Mouse (Mus musculus): Measurements from ENCODE around the gene Tmc6.

Tmc6 gene

DNA sequence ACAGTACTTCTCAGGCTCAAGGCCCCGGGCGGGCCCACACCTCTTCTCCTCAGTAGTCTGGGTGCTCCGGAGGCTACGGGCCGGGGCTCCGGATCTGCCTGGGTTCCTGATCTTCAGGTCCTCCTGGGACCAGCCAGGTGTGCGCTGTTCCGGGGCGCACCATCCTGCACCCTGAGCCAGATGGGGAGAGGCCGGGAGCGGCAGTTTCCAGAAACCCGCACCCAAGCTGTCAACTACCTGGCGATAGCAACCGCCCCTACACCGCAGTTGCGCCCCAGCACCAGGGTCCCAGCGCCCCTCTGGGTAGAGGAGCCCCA, 1.8 kb downstream of the Tmc6 start:
- no peak for DNase-seq

DNA sequence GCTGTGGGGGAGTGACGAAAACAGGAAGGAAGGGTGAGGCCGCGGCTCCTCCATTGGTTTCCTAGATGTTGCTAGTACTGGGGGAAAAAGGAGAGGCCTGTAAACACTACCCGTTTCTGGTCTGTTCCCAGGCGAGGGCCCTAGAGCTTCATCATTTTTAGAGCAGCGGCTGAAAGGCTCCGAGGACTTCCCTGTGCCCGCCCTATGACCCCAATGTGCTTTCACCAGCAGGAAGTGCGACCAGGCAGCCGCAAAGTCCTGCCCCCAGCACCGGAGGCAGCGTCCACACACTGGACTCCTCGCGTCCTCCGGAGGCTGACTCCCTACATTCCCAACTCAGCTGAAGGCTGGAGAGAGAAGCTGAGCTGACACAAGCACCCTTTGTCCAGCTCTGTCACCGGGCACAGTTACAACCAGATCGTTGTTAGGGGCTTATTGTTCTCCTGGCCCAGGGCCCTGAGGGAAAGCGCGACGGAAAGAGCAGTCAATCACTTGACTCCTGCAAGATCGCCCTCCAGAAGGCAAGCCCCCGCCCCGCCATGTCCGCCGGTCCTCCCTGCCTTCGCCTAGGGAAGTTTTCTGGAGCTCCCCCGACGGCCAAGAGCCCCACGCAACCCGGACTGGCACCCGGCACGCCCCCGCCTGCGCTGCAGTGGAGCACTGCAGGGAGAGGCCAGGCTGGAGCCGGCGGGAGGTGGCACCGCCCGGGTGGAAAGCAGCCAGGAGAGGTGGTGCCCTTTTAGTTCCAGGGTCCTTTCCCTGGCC, 2.4 kb downstream of the Tmc6 start:
- peak; percentile 87 to 88 for DNase-seq

DNA sequence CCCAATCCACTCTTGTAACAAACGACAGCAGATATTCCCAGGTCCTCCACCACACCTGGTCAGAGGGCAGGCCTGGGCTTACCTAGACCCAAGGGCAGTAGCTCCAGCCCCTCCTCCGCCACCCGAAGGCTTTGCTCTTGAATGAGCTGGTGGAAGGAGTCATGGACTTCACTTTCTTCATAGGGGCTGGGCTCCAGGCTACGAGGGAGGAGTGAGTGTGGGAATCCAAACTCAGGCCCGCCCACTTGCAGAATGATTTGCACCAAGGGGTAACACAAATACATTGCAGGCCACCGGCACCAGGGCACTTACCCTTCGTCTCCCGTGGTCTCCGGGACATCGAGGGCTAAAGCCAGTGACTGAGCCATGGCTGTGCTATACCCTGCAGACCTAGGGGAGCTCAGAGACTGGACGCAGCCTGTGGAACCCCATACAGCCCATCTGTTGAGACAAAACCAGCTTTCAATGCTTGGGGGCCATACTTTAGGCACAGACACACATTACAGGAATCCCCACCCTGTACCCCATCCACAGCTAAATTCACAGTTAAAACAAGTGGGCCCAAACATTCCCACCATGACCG, 3.1 kb downstream of the Tmc6 start:
- DNase-seq: peak in 1 of 2 experiments; percentile 51

- DNase-seq: peak; percentile 67 to 74
Measured at GRCm38 (mm10) chr11:117778031-117778430, 4.0 kb downstream of the Tmc6 start.

DNA sequence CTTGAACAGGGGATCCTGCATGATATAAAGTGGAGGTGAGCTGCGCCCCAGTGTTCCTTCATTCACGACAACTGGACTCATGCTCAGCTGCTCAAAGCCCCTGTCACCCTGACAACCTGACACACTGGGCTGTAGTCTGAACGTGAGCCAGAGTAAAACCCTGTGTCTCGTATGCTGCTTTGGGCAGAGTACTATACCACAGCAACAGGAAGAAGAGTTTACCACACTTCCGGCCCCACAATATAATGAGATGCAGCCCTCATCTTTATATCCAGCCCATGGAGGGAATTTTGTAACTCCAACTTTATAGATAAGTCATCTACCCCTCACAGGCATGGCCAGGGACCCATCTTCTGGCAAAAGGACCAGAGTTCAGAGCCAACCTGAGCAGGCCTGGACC, 4.9 kb downstream of the Tmc6 start:
- DNase-seq: no peak

DNA sequence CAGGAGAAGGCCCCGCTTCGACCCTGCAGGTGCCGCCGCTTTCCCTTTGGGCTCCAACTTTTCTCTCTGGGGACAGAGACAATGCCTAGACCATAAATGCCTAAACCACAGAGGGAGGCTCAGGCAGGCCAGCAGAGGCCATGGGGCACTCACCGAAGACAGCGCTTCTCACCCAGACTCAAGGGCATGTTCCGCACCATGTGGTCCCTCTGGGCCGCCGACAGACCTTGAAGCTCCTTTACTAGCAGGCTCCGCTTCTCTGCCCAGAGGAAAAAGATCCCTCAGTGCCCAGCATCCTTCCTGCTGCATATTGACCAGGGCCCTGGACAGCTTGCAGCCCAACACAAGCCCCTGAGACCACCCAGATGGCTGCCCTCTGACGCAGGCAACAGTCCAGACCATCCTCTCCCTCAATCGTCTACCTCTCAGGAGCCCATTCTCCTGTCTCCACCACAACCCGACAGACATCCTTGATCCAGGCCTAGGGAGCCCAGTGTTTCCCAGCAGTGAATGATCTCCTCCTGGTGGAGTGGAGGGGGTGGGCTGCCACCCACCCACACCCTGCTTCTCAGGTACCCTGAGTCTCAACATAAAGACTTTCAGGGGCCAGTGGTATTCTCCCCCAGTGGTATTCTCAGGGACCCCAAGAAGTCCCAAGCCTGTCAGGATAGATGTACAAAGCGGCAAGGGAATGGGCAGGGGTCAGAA, 5.8 kb downstream of the Tmc6 start:
- DNase-seq: no peak

DNA sequence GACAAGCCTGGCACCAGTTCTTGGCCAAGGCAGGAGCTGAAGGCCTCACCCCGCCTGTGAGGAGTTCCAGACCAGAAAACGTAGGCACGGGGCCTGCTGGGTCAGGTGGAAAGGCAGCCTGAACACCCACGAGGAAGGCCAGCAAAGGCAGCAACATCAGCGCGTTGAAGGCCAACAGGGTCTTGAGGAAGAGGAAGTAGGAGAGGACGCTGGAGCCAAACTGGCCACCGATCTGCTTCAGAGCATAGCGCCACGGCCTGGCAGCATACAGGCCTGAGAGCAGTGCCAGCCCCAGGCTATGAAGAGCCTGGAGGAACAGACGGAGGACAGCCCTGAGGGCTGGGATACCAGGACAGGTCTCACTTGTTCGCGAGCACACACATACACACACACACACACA, 6.5 kb downstream of the Tmc6 start:
- DNase-seq: no peak

DNA sequence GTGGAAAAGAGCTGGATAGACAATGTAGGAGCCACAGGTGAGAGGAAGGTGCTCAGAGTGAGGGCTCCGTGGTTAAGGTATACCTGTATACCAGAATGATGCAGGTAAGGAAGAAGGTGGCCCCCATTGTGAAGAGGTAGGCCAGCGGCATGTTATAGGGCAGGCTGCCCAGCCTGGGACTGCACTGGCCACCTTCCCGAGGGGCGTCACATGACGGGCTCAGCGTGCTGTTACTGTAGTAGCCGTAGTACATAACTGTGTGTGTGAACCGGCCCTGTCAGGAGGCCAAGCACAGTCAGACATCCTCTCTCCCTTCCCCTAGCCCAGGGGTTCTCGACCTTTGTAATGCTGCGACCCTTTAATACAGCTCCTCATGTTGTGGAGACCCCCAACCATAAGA, 7.1 kb downstream of the Tmc6 start:
- no peak for DNase-seq

DNA sequence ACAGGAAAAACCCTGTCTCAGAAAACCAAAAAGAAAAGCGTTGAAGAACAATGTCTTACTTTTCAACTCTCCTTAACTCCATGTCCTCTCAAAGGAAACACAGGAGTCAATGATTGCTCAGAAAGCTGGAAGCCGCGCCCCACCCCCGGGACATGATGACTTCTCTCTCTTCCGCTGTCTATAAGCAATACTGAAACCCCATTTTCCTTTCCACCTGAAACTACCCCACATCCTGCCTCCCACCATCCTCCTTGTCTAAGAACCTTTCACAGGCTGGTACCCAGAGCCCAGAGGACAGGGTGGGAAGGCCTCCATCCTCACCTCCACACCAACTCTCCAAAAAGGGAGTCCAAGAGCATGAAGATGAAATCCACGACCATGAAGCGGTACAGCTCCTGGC, 9.6 kb downstream of the Tmc6 start:
- no peak for DNase-seq

- DNase-seq: no peak
Measured at GRCm38 (mm10) chr11:117770407-117770806, 11.6 kb downstream of the Tmc6 start.

- DNase-seq: no peak
Measured at GRCm38 (mm10) chr11:117769683-117770047, 12.3 kb downstream of the Tmc6 start.

DNA sequence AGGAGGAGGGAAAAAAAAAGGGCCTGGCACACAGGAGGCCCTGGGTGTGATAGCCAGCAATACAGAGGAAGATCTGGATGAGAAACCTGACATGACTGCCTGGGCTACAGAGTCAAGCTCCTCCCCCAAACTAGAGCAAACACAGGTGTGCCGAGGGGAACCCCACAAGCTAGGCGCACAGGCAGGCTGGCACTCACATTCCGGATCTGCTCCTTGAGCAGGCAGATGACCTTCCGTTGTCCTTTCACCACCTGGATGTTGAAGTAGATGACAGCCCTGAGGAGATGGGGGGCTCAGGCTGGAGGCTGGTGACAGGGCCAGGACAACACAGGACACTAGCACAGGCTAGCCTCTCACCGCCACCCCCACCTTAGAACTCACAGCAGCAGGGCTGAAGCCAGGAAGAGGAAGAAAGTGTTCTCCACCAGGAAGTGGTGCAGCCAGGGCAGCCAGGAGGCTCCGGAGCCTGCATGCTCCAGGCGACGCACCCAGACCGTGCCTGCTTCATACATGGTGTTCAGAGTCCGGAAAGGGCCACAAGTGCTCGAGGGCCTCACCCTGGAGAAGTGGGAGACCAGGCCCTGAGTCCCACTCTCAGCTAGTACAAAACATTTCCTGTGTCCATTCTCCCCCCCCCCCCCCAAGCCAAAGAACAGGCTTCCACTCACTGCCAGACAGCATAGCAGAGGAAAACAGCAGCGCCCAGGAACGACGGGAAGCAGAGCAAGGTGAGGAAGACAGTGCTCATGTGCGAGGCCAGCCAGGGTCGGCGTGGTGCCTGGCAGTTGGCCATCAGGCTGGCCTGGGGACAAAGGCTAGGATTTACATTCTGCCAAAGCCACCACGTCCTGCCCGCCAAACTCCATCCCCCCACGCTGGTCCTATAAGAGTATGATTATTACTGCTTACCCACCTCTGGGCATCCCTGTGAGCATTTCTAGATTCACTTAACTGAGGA, 13.0 kb downstream of the Tmc6 start:
- DNase-seq: no peak

DNA sequence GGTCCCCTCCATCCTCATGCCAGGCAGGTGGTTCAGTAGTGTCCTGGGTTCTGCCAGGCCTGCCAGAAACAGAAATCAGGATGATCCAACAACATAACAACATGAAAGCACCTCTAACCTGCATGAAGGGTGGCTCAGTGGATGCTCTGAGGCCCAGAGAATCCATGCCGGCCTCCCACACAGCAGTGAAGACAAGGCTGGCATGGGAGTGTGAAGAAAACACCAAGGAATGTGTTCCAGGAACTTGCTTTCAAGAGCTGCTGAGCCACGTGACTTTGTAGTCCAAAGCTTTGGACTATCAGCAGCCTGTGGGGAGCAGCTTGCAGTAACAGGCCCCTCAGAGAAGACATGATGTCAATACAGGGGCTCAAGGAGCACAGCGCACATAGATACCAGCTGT, 15.7 kb downstream of the Tmc6 start:
- DNase-seq: no peak

- DNase-seq: no peak
Measured at GRCm38 (mm10) chr11:117765361-117765760, 16.6 kb downstream of the Tmc6 start.

DNA sequence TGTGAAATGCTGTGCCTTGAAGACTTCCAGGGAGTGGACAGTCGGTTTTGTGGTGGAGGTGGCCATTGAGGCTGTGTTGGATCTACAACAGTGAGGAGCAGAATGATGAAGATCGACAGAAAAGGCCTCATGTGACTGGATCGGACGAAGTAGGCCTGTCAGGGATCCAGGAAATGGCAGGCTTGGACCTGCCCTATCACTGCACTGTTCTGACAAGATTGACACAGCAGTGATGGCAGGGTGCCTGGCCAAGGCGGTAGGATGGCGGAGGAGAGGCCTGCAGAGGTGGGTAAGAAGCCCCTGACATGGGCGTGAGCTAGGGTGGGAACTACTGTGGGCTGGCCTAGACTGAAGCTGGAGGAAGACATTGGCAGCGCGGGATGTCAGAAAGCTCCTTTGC, 17.7 kb downstream of the Tmc6 start:
- DNase-seq: no peak

DNA sequence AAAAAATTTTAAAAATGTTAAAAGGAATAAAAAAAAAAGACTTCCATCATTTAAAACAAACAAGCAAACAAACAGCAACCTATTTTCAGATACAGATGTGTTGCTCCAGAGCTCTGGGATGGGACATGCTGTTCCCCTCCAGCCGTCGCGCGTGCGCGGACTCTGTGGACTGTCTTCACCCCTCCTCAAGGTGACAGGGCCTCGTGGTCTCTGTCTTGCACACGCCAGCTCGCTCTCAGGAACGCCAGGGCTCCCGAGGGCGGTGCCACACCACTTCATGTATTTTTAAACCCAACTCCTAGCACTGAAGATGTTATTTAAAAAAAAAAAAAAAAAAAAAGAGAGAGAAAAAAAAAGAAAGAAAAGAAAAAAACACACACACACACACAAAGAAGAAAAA, 19.8 kb downstream of the Tmc6 start:
- DNase-seq: no peak

DNA sequence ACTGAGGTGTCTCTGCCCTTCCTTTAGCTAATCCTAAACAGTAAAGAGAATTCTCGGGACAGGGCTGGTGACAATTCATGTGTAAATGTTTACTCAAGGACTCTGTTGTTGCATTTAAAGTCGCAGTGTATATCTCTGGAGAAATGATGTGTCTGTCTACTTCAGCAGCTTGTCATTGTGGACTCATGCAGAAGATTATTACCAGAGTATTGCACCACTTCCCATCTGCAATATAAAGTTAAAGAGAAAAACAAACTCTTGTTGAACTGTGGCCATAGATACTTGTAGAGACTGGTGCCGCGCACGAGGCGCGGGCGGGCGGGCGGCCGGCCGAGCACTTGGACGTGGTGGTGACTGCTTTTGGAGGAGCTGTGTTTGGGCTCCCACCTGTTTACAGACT, 20.2 kb downstream of the Tmc6 start:
- no peak for DNase-seq

DNA sequence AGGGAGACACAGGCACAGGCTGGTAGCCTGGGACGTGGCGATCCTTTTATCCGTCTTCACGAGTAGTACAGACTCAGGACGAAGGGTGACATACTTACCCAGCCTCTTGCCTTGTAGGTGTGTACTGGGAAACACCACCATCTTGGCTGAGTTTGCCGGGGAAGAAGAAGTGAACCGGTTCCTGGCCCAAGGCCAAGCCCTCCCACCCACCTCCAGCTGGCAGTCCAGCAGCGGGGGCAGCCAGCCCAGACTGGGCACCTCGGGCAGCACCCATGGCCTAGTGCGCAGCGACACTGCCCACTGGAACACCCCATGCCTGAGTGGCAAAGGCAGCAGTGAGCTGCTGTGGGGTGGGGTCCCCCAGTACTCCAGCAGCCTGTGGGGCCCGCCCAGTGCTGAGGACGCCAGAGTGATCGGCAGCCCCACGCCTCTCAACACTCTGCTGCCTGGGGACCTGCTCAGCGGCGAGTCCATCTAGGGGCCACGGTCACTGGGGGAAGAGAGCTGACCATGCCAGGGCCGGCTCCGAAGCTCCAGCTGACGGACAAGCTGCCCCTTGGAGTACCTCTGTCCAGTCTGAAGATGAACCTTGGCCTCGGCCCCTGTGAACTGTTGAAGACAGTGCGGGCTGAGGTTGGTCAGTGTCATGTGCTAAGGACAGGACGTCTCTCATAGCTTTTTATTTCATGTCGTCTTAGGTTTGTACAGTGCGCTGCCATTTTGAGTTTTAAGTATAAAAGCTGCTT, 21.5 kb downstream of the Tmc6 start:
- peak in 1 of 2 experiments; percentile 45 for DNase-seq

DNA sequence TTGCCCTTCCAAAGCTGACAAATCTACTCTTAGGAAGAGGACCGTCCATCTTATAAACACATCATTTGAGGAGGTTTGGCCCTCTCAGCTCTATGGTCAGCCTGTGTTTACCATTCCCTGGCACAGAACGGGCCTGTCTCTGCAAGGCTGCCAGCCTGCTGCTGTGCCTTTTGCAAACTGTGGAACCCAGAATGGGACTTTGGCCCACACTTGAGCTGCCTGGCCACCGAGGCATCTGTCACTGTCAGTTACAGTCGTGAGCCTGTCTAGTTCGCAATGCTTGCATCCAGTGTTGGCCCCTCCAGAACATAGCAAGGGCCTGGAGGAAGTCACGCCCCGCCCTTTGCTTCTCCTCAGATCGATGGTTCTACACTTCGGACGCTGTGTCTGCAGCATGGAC, 22.7 kb downstream of the Tmc6 start:
- no peak for DNase-seq

DNA sequence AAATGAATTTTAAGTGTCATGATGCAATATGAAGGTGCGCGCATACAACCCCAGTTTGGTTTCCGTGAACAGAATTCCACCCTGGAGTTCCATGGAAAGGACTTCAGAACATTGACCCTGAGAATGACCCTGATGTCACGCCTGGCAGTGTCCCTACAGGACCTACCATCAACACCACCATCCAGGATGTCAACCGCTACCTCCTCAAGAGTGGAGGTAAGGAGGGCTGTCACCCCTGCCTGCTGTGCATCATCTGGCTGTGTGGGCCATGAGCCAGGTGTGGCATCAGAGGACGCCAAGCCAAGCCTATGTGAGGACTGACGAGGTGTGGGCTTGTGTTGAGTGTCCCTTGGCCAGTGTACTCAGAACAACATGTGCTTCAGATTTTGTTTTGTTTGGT, 26.1 kb downstream of the Tmc6 start:
- no peak for DNase-seq

DNA sequence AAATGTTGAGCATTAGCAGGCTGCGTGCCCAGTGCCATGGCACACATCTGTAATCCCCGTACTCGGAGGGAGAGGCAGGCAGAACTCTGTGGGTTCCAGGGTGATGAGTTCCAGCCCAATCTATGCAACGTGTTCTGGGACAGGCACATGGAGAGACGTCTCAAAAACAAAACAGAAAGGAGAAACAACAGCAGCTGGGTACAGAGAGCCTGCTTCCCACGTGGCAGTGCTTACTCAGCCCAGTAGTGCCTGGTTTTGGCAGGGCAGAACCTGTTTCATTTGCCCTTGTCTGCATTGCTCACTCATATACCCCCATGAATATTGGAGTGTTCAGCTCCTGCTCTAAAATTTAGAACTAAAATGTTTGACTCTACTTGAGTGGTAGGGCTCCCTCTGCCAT, 30.5 kb downstream of the Tmc6 start:
- DNase-seq: peak in 1 of 2 experiments; percentile 28

GRCm38 (mm10) chr11:117749414-117749813, 32.6 kb downstream of the Tmc6 start:
- no peak for DNase-seq

DNA sequence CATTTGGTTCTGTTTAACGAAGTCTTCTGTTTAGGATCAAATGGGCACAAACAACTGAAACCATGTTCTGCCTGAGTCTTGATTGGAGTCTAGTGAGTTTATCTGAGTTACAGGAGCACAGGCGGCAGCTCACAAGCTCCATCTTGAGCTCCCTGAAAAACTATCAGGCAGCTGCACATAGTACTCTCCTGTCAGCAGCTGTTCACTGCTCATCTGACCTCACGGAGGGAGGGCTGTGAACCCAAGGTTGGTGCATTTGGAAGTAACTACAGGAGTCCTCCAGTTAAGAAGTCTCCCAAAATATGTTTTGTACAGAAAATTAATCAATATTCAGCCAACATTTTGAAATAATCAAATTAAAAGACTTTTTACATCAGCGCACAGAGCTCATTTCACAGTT, 33.4 kb downstream of the Tmc6 start:
- DNase-seq: no peak
